Mouse (Mus musculus): ENCODE data around the gene Tpra1. TPM values are rescaled to one million over a fixed set of nuclear protein-coding genes. Genes with fewer than 3 reads are reported as not detected.

Gene Tpra1
- polyA plus RNA-seq, 1 experiment from 2014 or later, result 62.2 TPM

DNA sequence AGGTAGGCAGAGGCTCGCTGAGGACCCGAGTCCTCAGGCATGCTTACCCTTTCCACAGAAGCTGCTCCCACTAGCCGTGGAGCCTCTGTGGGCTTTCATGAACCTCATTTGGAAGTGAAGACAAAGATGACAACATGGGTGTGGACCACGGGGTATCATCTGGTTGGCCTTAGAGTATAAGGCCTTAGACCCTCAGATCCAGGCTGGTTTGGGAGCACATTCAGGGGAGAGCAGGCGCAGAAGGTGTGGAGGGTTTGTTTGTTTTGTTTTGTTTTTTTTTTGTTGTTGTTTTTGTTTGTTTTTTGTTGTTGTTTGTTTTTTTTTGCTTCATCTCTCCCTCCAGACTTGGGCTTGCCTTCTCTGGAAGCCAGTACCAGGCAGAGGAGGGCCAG is 36.6 kb downstream of the Tpra1 start:
- peaks cover 9% of the 10 kb centered on the region; the same call in 1 of the 2 replicates for H3K4me1 ChIP-seq (replicated peaks; ENCODE audit: insufficient read depth, low read length)
- no peak overlapping the region for H3K4me2 ChIP-seq (ENCODE audit: low read length)
- WGBS, result 72% methylated on average over 5 of the region's 5 CpGs
- DNase-seq (ENCODE audit: low spot score) (no peak), ATAC-seq (replicated peaks; ENCODE audit: low FRiP score, low read depth) (no peak)
- H3K27ac ChIP-seq, result no peak overlapping the region
- no peaks in the 10 kb centered on the region for H3K27me3 ChIP-seq (ENCODE audit: insufficient read depth, low read length)
- H3K4me3 ChIP-seq (replicated peaks; ENCODE audit: low read depth, low read length), result no peak overlapping the region
- TF ChIP-seq CTCF (IDR thresholded peaks at IDR 0.05; ENCODE audit: low read depth), result no peak
- H3K9ac ChIP-seq (ENCODE audit: low read depth, low read length), result no peak overlapping the region
- no peaks in the 10 kb centered on the region for H3K36me3 ChIP-seq (ENCODE audit: insufficient read depth, low read length)
- no peaks in the 10 kb centered on the region for H3K9me3 ChIP-seq (replicated peaks; ENCODE audit: low read length)

DNA sequence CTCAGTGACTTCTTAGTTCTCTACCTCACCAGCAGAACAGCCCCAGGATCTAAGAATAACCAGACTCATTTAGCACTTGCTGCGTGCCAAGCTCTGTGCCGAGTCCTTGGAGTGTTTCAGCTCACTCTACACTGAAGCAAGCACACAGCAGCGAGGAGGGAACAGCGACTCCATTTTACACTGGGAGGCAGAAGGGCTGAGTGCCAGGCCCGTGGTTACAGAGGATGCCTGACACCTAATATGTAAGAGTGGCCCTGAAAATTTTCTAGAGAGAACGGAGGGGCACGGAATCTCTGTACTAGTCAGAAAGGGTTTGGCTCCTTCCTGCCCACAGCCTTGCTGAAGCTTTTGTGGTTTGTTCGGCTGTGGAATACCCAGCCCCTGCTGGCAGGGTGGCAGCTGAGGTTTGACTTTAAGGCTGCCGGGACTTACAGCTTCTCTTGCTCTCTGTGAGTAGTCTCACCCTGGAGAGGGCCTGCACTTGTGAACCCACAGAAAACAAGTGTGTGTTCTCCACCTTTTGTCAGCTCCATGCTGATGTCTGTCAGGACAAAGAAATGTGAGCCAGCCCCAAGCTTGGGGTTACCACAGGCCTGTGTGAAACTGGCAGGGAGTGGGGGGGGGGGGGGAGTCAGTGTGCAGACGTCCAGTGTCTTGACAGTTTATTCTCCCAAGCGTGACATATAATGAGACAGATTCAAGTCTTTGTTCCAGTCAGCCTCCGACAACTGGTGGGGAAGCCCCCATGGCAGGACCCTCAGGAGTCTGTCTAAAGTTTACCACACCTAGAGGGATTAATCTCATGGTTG is 37.4 kb downstream of the Tpra1 start:
- H3K36me3 ChIP-seq (ENCODE audit: insufficient read depth, low read length), result no peaks in the 10 kb centered on the region
- H3K27ac ChIP-seq, result no peak overlapping the region
- 56% methylated on average over 12 of the region's 12 CpGs for WGBS
- no peaks in the 10 kb centered on the region for H3K27me3 ChIP-seq (ENCODE audit: insufficient read depth, low read length)
- no peak overlapping the region for H3K4me2 ChIP-seq (ENCODE audit: low read length)
- peaks cover 6% of the 10 kb centered on the region; the same call in 1 of the 2 replicates for H3K4me1 ChIP-seq (replicated peaks; ENCODE audit: insufficient read depth, low read length)
- DNase-seq (ENCODE audit: low spot score), result no peak
- no peak overlapping the region for H3K4me3 ChIP-seq (replicated peaks; ENCODE audit: low read depth, low read length)
- no peak overlapping the region for H3K9ac ChIP-seq (ENCODE audit: low read depth, low read length)
- ATAC-seq (replicated peaks; ENCODE audit: low FRiP score, low read depth), result no peak
- TF ChIP-seq CTCF (IDR thresholded peaks at IDR 0.05; ENCODE audit: low read depth), result no peak
- H3K9me3 ChIP-seq (replicated peaks; ENCODE audit: low read length), result no peaks in the 10 kb centered on the region

DNA sequence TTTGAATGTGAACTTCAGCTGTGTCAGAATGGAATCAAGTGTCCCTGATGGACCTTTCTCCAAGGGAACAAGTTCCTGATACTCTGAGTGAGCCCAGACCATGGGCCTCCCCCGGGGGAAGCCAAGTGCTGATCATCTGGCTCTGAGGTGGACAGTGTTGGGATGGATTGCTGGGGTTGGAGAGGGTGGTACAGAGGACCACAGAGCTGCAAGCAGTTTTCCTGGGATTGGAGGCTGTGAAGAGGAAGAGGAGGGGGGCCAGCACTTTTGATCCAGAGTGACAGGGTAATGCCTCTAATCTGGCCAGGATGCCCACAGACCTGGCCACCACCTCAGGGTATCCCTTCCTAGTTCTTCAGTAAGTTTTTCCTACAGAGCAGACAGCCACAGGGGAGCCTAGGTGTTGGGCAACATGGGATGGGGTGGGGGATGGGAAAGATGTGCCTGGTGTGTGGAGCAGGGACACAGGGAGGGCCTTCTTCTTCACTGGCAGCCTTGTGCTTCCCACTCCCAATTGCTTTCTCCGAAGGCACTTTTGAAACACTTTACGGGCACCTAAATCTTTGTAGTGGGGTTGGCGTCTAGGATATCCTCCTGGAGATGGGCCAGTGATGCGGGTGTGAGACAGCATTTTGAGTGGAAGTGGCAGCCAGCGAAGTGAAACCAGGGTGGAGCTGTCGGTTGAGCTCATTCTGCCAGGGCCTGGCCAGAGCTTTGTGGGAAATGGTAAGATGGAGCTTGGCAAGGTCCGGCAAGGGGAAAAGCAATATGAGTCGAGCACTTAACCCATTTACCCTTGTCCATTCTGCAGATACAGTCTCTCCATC is 38.3 kb downstream of the Tpra1 start:
- H3K27me3 ChIP-seq (ENCODE audit: insufficient read depth, low read length), result no peaks in the 10 kb centered on the region
- no peaks in the 10 kb centered on the region for H3K9me3 ChIP-seq (replicated peaks; ENCODE audit: low read length)
- H3K27ac ChIP-seq, result no peak overlapping the region
- no peak overlapping the region for H3K4me2 ChIP-seq (ENCODE audit: low read length)
- TF ChIP-seq CTCF (IDR thresholded peaks at IDR 0.05; ENCODE audit: low read depth), result no peak
- ATAC-seq (replicated peaks; ENCODE audit: low FRiP score, low read depth) (no peak), DNase-seq (ENCODE audit: low spot score) (no peak)
- 71% methylated on average over 9 of the region's 9 CpGs for WGBS
- H3K4me3 ChIP-seq (replicated peaks; ENCODE audit: low read depth, low read length), result no peak overlapping the region
- H3K4me1 ChIP-seq (replicated peaks; ENCODE audit: insufficient read depth, low read length), result no peaks in the 10 kb centered on the region
- no peaks in the 10 kb centered on the region for H3K36me3 ChIP-seq (ENCODE audit: insufficient read depth, low read length)
- H3K9ac ChIP-seq (ENCODE audit: low read depth, low read length), result no peak overlapping the region

DNA sequence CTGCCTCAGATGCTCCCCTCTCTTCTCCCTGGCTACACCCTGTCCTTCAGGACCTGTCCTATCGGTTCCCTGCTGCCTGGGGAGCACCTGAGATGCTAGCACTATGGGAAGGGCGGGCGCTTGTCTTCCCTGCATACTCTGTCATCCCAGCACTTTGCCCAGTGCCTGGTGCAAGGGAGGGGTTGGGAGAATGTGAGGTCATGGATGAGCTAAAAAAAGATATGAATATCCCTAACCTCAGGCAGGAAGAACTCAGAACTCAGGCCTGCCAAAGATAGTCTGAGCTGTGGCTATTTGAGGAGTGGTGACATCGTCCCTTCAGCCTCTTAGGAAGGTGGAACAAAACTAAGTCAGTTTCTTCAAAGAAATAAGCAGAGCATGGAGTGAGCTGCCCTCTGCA is 39.6 kb downstream of the Tpra1 start:
- H3K27ac ChIP-seq, result no peak overlapping the region
- no peak for TF ChIP-seq CTCF (IDR thresholded peaks at IDR 0.05; ENCODE audit: low read depth)
- H3K27me3 ChIP-seq (ENCODE audit: insufficient read depth, low read length), result no peaks in the 10 kb centered on the region
- H3K9me3 ChIP-seq (replicated peaks; ENCODE audit: low read length), result no peaks in the 10 kb centered on the region
- DNase-seq (ENCODE audit: low spot score) (no peak), ATAC-seq (replicated peaks; ENCODE audit: low FRiP score, low read depth) (no peak)
- H3K36me3 ChIP-seq (ENCODE audit: insufficient read depth, low read length), result no peaks in the 10 kb centered on the region
- no peak overlapping the region for H3K4me2 ChIP-seq (ENCODE audit: low read length)
- H3K4me1 ChIP-seq (replicated peaks; ENCODE audit: insufficient read depth, low read length), result no peaks in the 10 kb centered on the region
- WGBS, result 71% methylated on average over 4 of the region's 4 CpGs
- no peak overlapping the region for H3K4me3 ChIP-seq (replicated peaks; ENCODE audit: low read depth, low read length)
- no peak overlapping the region for H3K9ac ChIP-seq (ENCODE audit: low read depth, low read length)

DNA sequence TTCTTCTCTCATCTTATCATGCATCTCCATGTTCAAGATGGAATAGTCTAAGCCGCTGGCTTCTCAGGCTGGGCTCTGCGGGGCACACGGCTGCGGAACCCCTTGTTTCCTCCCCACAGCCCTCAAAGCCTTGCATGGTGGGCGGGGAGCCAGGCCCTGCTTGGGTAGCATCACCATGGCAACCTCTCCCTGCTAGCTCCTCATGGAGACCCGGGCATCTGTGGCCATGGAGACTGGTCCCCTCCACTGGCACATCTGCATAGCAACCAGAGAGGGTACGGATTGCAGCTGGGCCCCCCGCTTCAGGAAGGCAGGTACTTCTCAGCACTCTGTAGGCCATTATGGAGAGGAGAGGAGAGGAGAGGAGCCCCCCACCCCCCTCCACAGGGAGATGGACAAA is 40.5 kb downstream of the Tpra1 start:
- Histone ChIP-seq H3K27ac (no peak overlapping the region), H3K9ac (ENCODE audit: low read depth, low read length) (no peak overlapping the region), H3K4me2 (ENCODE audit: low read length) (no peak overlapping the region), H3K4me3 (replicated peaks; ENCODE audit: low read depth, low read length) (no peak overlapping the region), H3K36me3 (ENCODE audit: insufficient read depth, low read length) (no peaks in the 10 kb centered on the region), H3K9me3 (replicated peaks; ENCODE audit: low read length) (no peaks in the 10 kb centered on the region), H3K4me1 (replicated peaks; ENCODE audit: insufficient read depth, low read length) (no peaks in the 10 kb centered on the region), H3K27me3 (ENCODE audit: insufficient read depth, low read length) (no peaks in the 10 kb centered on the region)
- TF ChIP-seq CTCF (IDR thresholded peaks at IDR 0.05; ENCODE audit: low read depth), result no peak
- ATAC-seq (replicated peaks; ENCODE audit: low FRiP score, low read depth) (no peak), DNase-seq (ENCODE audit: low spot score) (no peak)
- 54% methylated on average over 8 of the region's 8 CpGs for WGBS

DNA sequence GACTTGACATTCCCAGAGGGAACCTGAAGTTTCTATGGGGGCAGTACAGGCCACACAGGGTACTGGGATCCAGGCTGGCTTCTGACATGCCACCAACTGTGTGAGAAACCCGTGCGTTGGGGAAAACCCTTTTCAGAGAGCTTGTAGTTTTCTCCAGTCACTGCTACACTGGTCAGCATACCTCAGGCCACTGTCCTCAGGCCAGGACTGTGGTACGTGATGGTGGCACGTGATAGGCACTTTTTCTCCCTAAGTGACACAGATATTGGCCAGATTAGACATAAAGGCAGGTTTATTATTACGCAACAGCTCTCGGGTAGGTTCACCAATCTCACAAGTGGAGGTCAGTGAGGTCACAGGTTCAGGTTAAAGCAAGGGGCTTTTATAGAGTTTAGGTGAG is 41.6 kb downstream of the Tpra1 start:
- Histone ChIP-seq H3K36me3 (ENCODE audit: insufficient read depth, low read length) (no peaks in the 10 kb centered on the region), H3K9me3 (replicated peaks; ENCODE audit: low read length) (no peaks in the 10 kb centered on the region), H3K4me2 (ENCODE audit: low read length) (no peak overlapping the region), H3K9ac (ENCODE audit: low read depth, low read length) (no peak overlapping the region), H3K4me1 (replicated peaks; ENCODE audit: insufficient read depth, low read length) (no peaks in the 10 kb centered on the region), H3K27me3 (ENCODE audit: insufficient read depth, low read length) (no peaks in the 10 kb centered on the region), H3K4me3 (replicated peaks; ENCODE audit: low read depth, low read length) (no peak overlapping the region), H3K27ac (no peak overlapping the region)
- ATAC-seq (replicated peaks; ENCODE audit: low FRiP score, low read depth), result no peak
- WGBS, result 78% methylated on average over 6 of the region's 6 CpGs
- no peak for TF ChIP-seq CTCF (IDR thresholded peaks at IDR 0.05; ENCODE audit: low read depth)
- no peak for DNase-seq (ENCODE audit: low spot score)

Data from kidney, postnatal 0 days (tissue).